Mouse (Mus musculus): ENCODE data around the gene Zbtb7b. TPM values are rescaled to one million over a fixed set of nuclear protein-coding genes. Genes with fewer than 3 reads are reported as not detected.

Zbtb7b gene
- total and polyA plus RNA-seq, 3 experiments = 23.3 to 123 (median 34.2) TPM

DNA sequence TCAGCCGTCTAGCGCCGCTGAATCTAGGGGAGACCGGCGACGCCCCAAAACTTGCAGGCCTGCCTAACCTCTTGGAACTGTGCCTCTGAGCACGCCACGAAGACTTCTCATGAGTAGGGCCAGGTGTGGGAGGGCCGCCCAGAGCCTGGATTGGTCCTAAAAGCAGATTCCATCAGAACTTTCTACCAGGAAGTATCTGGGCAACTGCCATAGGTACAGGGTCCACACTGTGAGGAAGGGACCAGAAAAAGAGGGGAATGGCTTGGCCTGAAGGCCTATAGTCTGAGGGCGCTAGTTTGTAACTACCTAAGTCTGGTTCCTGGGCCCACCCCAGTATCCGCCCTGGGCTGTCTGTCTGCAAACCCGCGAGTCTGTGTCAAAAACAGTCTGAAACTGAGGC, 63.0 kb downstream of the Zbtb7b start:
- ATAC-seq (ENCODE audit: extremely low read depth, insufficient number of reproducible peaks, low FRiP score, poor library complexity, severe bottlenecking) (no peak), DNase-seq (ENCODE audit: low spot score) (no peak)
- Histone ChIP-seq H3K36me3 (replicated peaks) (no peaks in the 10 kb centered on the region), H3K27me3 (ENCODE audit: insufficient read depth, low read length) (peaks cover 42% of the 10 kb centered on the region), H3K4me1 (ENCODE audit: insufficient read depth, low read depth, low read length) (peaks cover 8% of the 10 kb centered on the region; the same call in 1 of the 2 replicates), H3K9me3 (replicated peaks) (no peaks in the 10 kb centered on the region), H3K4me3 (ENCODE audit: low read depth, low read length) (no peak overlapping the region)
- TF ChIP-seq GATA1 (IDR thresholded peaks at IDR 0.05; ENCODE audit: borderline replicate concordance, low read length) (no peak), POLR2AphosphoS5 (IDR thresholded peaks at IDR 0.05; ENCODE audit: insufficient replicate concordance, low read depth, low read length) (no peak), TAL1 (conservative IDR thresholded peaks at IDR 0.05; ENCODE audit: low read depth, low read length) (no peak), GATA2 (IDR thresholded peaks at IDR 0.05; ENCODE audit: borderline replicate concordance, low read depth, low read length) (no peak), CTCF (IDR thresholded peaks at IDR 0.05; ENCODE audit: low read depth, low read length) (no peak)

GRCm38 (mm10) chr3:89330948-89331347, 63.6 kb downstream of the Zbtb7b start:
- Histone ChIP-seq H3K36me3 (replicated peaks) (no peaks in the 10 kb centered on the region), H3K4me3 (ENCODE audit: low read depth, low read length) (no peak overlapping the region), H3K9me3 (replicated peaks) (no peaks in the 10 kb centered on the region), H3K27me3 (ENCODE audit: insufficient read depth, low read length) (peaks cover 38% of the 10 kb centered on the region), H3K4me1 (ENCODE audit: insufficient read depth, low read depth, low read length) (peaks cover 8% of the 10 kb centered on the region; the same call in 1 of the 2 replicates)
- no peak for TF ChIP-seq POLR2AphosphoS5 (IDR thresholded peaks at IDR 0.05; ENCODE audit: insufficient replicate concordance, low read depth, low read length)
- no peak for TF ChIP-seq TAL1 (conservative IDR thresholded peaks at IDR 0.05; ENCODE audit: low read depth, low read length)
- TF ChIP-seq GATA2 (IDR thresholded peaks at IDR 0.05; ENCODE audit: borderline replicate concordance, low read depth, low read length) = no peak
- no peak for TF ChIP-seq GATA1 (IDR thresholded peaks at IDR 0.05; ENCODE audit: borderline replicate concordance, low read length)
- no peak for TF ChIP-seq CTCF (IDR thresholded peaks at IDR 0.05; ENCODE audit: low read depth, low read length)
- ATAC-seq (ENCODE audit: extremely low read depth, insufficient number of reproducible peaks, low FRiP score, poor library complexity, severe bottlenecking) (no peak), DNase-seq (ENCODE audit: low spot score) (no peak)

DNA sequence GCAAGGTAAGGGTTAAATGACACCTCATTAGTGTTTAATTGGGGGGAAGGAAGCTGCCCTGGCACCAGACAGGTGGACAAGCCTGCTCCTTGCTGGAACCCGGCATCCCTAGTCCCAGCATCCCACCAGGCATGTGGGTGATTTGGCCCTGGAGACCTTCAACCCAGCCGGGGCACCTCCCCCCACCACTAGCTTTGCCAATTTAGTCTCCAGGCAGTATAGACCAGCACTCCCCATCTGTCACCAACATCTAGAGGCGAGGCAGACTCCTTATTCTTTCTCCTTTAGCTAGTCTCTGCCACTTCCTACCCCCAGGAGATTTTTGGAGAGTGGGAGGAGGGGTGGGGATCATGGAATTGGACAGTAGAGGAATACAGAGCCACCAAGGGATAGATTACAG, 64.2 kb downstream of the Zbtb7b start:
- H3K4me3 ChIP-seq (ENCODE audit: low read depth, low read length) = no peak overlapping the region
- H3K4me1 ChIP-seq (ENCODE audit: insufficient read depth, low read depth, low read length) = peaks cover 8% of the 10 kb centered on the region; the same call in 1 of the 2 replicates
- no peak for ATAC-seq (ENCODE audit: extremely low read depth, insufficient number of reproducible peaks, low FRiP score, poor library complexity, severe bottlenecking)
- H3K36me3 ChIP-seq (replicated peaks) = no peaks in the 10 kb centered on the region
- DNase-seq (ENCODE audit: low spot score) = no peak
- H3K9me3 ChIP-seq (replicated peaks) = no peaks in the 10 kb centered on the region
- H3K27me3 ChIP-seq (ENCODE audit: insufficient read depth, low read length) = peaks cover 37% of the 10 kb centered on the region
- TF ChIP-seq TAL1 (conservative IDR thresholded peaks at IDR 0.05; ENCODE audit: low read depth, low read length) = no peak
- TF ChIP-seq POLR2AphosphoS5 (IDR thresholded peaks at IDR 0.05; ENCODE audit: insufficient replicate concordance, low read depth, low read length) = no peak
- TF ChIP-seq GATA1 (IDR thresholded peaks at IDR 0.05; ENCODE audit: borderline replicate concordance, low read length) = no peak
- no peak for TF ChIP-seq GATA2 (IDR thresholded peaks at IDR 0.05; ENCODE audit: borderline replicate concordance, low read depth, low read length)
- TF ChIP-seq CTCF (IDR thresholded peaks at IDR 0.05; ENCODE audit: low read depth, low read length) = no peak

- Histone ChIP-seq H3K9me3 (replicated peaks) (no peaks in the 10 kb centered on the region), H3K4me3 (ENCODE audit: low read depth, low read length) (no peak overlapping the region), H3K27me3 (ENCODE audit: insufficient read depth, low read length) (peaks cover 23% of the 10 kb centered on the region), H3K4me1 (ENCODE audit: insufficient read depth, low read depth, low read length) (peaks cover 8% of the 10 kb centered on the region; the same call in 1 of the 2 replicates), H3K36me3 (replicated peaks) (no peaks in the 10 kb centered on the region)
- DNase-seq (ENCODE audit: low spot score) = no peak
- ATAC-seq (ENCODE audit: extremely low read depth, insufficient number of reproducible peaks, low FRiP score, poor library complexity, severe bottlenecking) = no peak
- TF ChIP-seq GATA2 (IDR thresholded peaks at IDR 0.05; ENCODE audit: borderline replicate concordance, low read depth, low read length) (no peak), CTCF (IDR thresholded peaks at IDR 0.05; ENCODE audit: low read depth, low read length) (no peak), POLR2AphosphoS5 (IDR thresholded peaks at IDR 0.05; ENCODE audit: insufficient replicate concordance, low read depth, low read length) (no peak), GATA1 (IDR thresholded peaks at IDR 0.05; ENCODE audit: borderline replicate concordance, low read length) (no peak), TAL1 (conservative IDR thresholded peaks at IDR 0.05; ENCODE audit: low read depth, low read length) (no peak)
Observed at GRCm38 (mm10) chr3:89328623-89329022, 66.0 kb downstream of the Zbtb7b start.

Other genes starting within 250 kb of the Zbtb7b start
Only the 20 nearest of the 26 such genes appear.
- gene Mtx1, start 167.7 kb downstream of the Zbtb7b start, total RNA-seq (2014; fragmentation: Nextera tagmentation) = 42.6 and 54.5 TPM in 2 replicates
- 82.5 and 100 TPM in 2 replicates for gene Mtx1, start 167.7 kb downstream of the Zbtb7b start, total RNA-seq (2017)
- gene Mtx1, start 167.7 kb downstream of the Zbtb7b start, polyA plus RNA-seq (2012) = 311 and 404 TPM in 2 replicates
- gene Muc1, start 165.7 kb downstream of the Zbtb7b start, total RNA-seq (2014; fragmentation: Nextera tagmentation) = 0.34 TPM in 1 of 2 replicates, not detected in the other
- gene Muc1, start 165.7 kb downstream of the Zbtb7b start, total RNA-seq (2017) = 0.06 and 0.16 TPM in 2 replicates
- gene Muc1, start 165.7 kb downstream of the Zbtb7b start, polyA plus RNA-seq (2012) = not detected in 2 replicates
- 105 and 132 TPM in 2 replicates for gene Krtcap2, start 148.8 kb downstream of the Zbtb7b start, total RNA-seq (2014; fragmentation: Nextera tagmentation)
- gene Krtcap2, start 148.8 kb downstream of the Zbtb7b start, total RNA-seq (2017) = 86.4 and 106 TPM in 2 replicates
- 145 and 167 TPM in 2 replicates for gene Krtcap2, start 148.8 kb downstream of the Zbtb7b start, polyA plus RNA-seq (2012)
- 1.8 and 10.1 TPM in 2 replicates for gene Trim46, start 148.5 kb downstream of the Zbtb7b start, total RNA-seq (2014; fragmentation: Nextera tagmentation)
- gene Trim46, start 148.5 kb downstream of the Zbtb7b start, total RNA-seq (2017) = 0.64 and 0.76 TPM in 2 replicates
- 2.7 and 2.8 TPM in 2 replicates for gene Trim46, start 148.5 kb downstream of the Zbtb7b start, polyA plus RNA-seq (2012)
- 13.2 and 13.5 TPM in 2 replicates for gene Dpm3, start 135.4 kb downstream of the Zbtb7b start, total RNA-seq (2014; fragmentation: Nextera tagmentation)
- 47.7 and 54.5 TPM in 2 replicates for gene Dpm3, start 135.4 kb downstream of the Zbtb7b start, total RNA-seq (2017)
- gene Dpm3, start 135.4 kb downstream of the Zbtb7b start, polyA plus RNA-seq (2012) = 178 and 207 TPM in 2 replicates
- not detected in 2 replicates for gene Slc50a1, start 124.2 kb downstream of the Zbtb7b start, total RNA-seq (2014; fragmentation: Nextera tagmentation)
- 0.66 TPM in 1 of 2 replicates, not detected in the other for gene Slc50a1, start 124.2 kb downstream of the Zbtb7b start, total RNA-seq (2017)
- gene Slc50a1, start 124.2 kb downstream of the Zbtb7b start, polyA plus RNA-seq (2012) = not detected in 2 replicates
- not detected in 2 replicates for gene Efna1, start 113.6 kb downstream of the Zbtb7b start, total RNA-seq (2014; fragmentation: Nextera tagmentation)
- 0.05 and 0.12 TPM in 2 replicates for gene Efna1, start 113.6 kb downstream of the Zbtb7b start, total RNA-seq (2017)
- gene Efna1, start 113.6 kb downstream of the Zbtb7b start, polyA plus RNA-seq (2012) = not detected in 2 replicates
- not detected in 2 replicates for gene Efna3, start 71.8 kb downstream of the Zbtb7b start, total RNA-seq (2014; fragmentation: Nextera tagmentation)
- gene Efna3, start 71.8 kb downstream of the Zbtb7b start, total RNA-seq (2017) = 0.06 TPM in 1 of 2 replicates, not detected in the other
- not detected in 2 replicates for gene Efna3, start 71.8 kb downstream of the Zbtb7b start, polyA plus RNA-seq (2012)
- gene Efna4, start 56.7 kb downstream of the Zbtb7b start, total RNA-seq (2014; fragmentation: Nextera tagmentation) = not detected in 2 replicates
- 0.12 TPM in 1 of 2 replicates, not detected in the other for gene Efna4, start 56.7 kb downstream of the Zbtb7b start, total RNA-seq (2017)
- gene Efna4, start 56.7 kb downstream of the Zbtb7b start, polyA plus RNA-seq (2012) = not detected in 2 replicates
- not detected in 2 replicates for gene Adam15, start 44.8 kb downstream of the Zbtb7b start, total RNA-seq (2014; fragmentation: Nextera tagmentation)
- gene Adam15, start 44.8 kb downstream of the Zbtb7b start, total RNA-seq (2017) = 0.17 and 1.4 TPM in 2 replicates
- 0.05 and 0.10 TPM in 2 replicates for gene Adam15, start 44.8 kb downstream of the Zbtb7b start, polyA plus RNA-seq (2012)
- not detected in 2 replicates for gene Dcst2, start 32.8 kb downstream of the Zbtb7b start, total RNA-seq (2014; fragmentation: Nextera tagmentation)
- gene Dcst2, start 32.8 kb downstream of the Zbtb7b start, total RNA-seq (2017) = not detected in 2 replicates
- not detected in 2 replicates for gene Dcst2, start 32.8 kb downstream of the Zbtb7b start, polyA plus RNA-seq (2012)
- gene Dcst1, start 29.5 kb downstream of the Zbtb7b start, total RNA-seq (2014; fragmentation: Nextera tagmentation) = not detected in 2 replicates
- 0.06 and 0.22 TPM in 2 replicates for gene Dcst1, start 29.5 kb downstream of the Zbtb7b start, total RNA-seq (2017)
- gene Dcst1, start 29.5 kb downstream of the Zbtb7b start, polyA plus RNA-seq (2012) = not detected in 2 replicates
- 3.7 and 6.7 TPM in 2 replicates for gene Lenep, start 8.0 kb upstream of the Zbtb7b start, total RNA-seq (2014; fragmentation: Nextera tagmentation)
- gene Lenep, start 8.0 kb upstream of the Zbtb7b start, total RNA-seq (2017) = 0.98 and 1.8 TPM in 2 replicates
- 0.03 and 0.12 TPM in 2 replicates for gene Lenep, start 8.0 kb upstream of the Zbtb7b start, polyA plus RNA-seq (2012)
- gene Flad1, start 17.1 kb upstream of the Zbtb7b start, total RNA-seq (2014; fragmentation: Nextera tagmentation) = 19.7 and 22.0 TPM in 2 replicates
- 18.0 and 22.0 TPM in 2 replicates for gene Flad1, start 17.1 kb upstream of the Zbtb7b start, total RNA-seq (2017)
- gene Flad1, start 17.1 kb upstream of the Zbtb7b start, polyA plus RNA-seq (2012) = 12.5 and 17.8 TPM in 2 replicates
- 92.2 and 99.8 TPM in 2 replicates for gene Cks1b, start 23.6 kb upstream of the Zbtb7b start, total RNA-seq (2014; fragmentation: Nextera tagmentation)
- 182 and 184 TPM in 2 replicates for gene Cks1b, start 23.6 kb upstream of the Zbtb7b start, total RNA-seq (2017)
- 75.1 and 86.2 TPM in 2 replicates for gene Cks1b, start 23.6 kb upstream of the Zbtb7b start, polyA plus RNA-seq (2012)
- 61.7 and 124 TPM in 2 replicates for gene Shc1, start 23.7 kb upstream of the Zbtb7b start, total RNA-seq (2014; fragmentation: Nextera tagmentation)
- 40.9 and 47.6 TPM in 2 replicates for gene Shc1, start 23.7 kb upstream of the Zbtb7b start, total RNA-seq (2017)
- gene Shc1, start 23.7 kb upstream of the Zbtb7b start, polyA plus RNA-seq (2012) = 111 and 118 TPM in 2 replicates
- 30.9 and 62.1 TPM in 2 replicates for gene Pygo2, start 35.4 kb upstream of the Zbtb7b start, total RNA-seq (2014; fragmentation: Nextera tagmentation)
- 20.9 and 22.2 TPM in 2 replicates for gene Pygo2, start 35.4 kb upstream of the Zbtb7b start, total RNA-seq (2017)
- gene Pygo2, start 35.4 kb upstream of the Zbtb7b start, polyA plus RNA-seq (2012) = 201 and 246 TPM in 2 replicates
- 9.0 and 12.1 TPM in 2 replicates for gene Pbxip1, start 41.9 kb upstream of the Zbtb7b start, total RNA-seq (2014; fragmentation: Nextera tagmentation)
- 15.0 and 16.4 TPM in 2 replicates for gene Pbxip1, start 41.9 kb upstream of the Zbtb7b start, total RNA-seq (2017)
- 8.3 and 9.0 TPM in 2 replicates for gene Pbxip1, start 41.9 kb upstream of the Zbtb7b start, polyA plus RNA-seq (2012)
- gene Pmvk, start 59.8 kb upstream of the Zbtb7b start, total RNA-seq (2014; fragmentation: Nextera tagmentation) = 12.1 and 17.8 TPM in 2 replicates
- gene Pmvk, start 59.8 kb upstream of the Zbtb7b start, total RNA-seq (2017) = 46.6 and 48.1 TPM in 2 replicates
- 14.9 and 26.1 TPM in 2 replicates for gene Pmvk, start 59.8 kb upstream of the Zbtb7b start, polyA plus RNA-seq (2012)
- not detected in 2 replicates for gene Kcnn3, start 125.4 kb upstream of the Zbtb7b start, total RNA-seq (2014; fragmentation: Nextera tagmentation)
- under 0.01 and 0.16 TPM in 2 replicates for gene Kcnn3, start 125.4 kb upstream of the Zbtb7b start, total RNA-seq (2017)
- not detected in 2 replicates for gene Kcnn3, start 125.4 kb upstream of the Zbtb7b start, polyA plus RNA-seq (2012)